Mouse (Mus musculus): ENCODE measurements around the gene Tlr13.
A peak's percentile ranks its signal among the peaks of the same experiment; 100 is the strongest.

The Tlr13 gene

GRCm38 (mm10) chrX:106142936-106143335, at the start of gene Tlr13:
Gene Tlr13 (plus strand): TSS chrX:106143204.
- no peak for DNase-seq (ENCODE audit: low spot score in 2 of 2)

GRCm38 (mm10) chrX:106105464-106105863, 37.5 kb upstream of the Tlr13 start:
- DNase-seq (ENCODE audit: low spot score in 2 of 2): peak; percentile 24 to 33

- no peak for DNase-seq (ENCODE audit: low spot score in 2 of 2)
Measured at GRCm38 (mm10) chrX:106113881-106114280, 29.1 kb upstream of the Tlr13 start.

GRCm38 (mm10) chrX:106114674-106115073, 28.3 kb upstream of the Tlr13 start:
- DNase-seq (ENCODE audit: low spot score in 2 of 2): no peak

- DNase-seq (ENCODE audit: low spot score in 2 of 2): no peak
Measured at GRCm38 (mm10) chrX:106122823-106123222, 20.2 kb upstream of the Tlr13 start.

GRCm38 (mm10) chrX:106128283-106128682, 14.7 kb upstream of the Tlr13 start:
- no peak for DNase-seq (ENCODE audit: low spot score in 2 of 2)

- DNase-seq (ENCODE audit: low spot score in 2 of 2): no peak
Measured at GRCm38 (mm10) chrX:106129877-106130276, 13.1 kb upstream of the Tlr13 start.

- DNase-seq (ENCODE audit: low spot score in 2 of 2): no peak
Measured at GRCm38 (mm10) chrX:106134916-106135315, 8.1 kb upstream of the Tlr13 start.

GRCm38 (mm10) chrX:106135484-106135883, 7.5 kb upstream of the Tlr13 start:
- no peak for DNase-seq (ENCODE audit: low spot score in 2 of 2)

- DNase-seq (ENCODE audit: low spot score in 2 of 2): no peak
Measured at GRCm38 (mm10) chrX:106135916-106136575, 7.0 kb upstream of the Tlr13 start.

GRCm38 (mm10) chrX:106139309-106140070, 3.5 kb upstream of the Tlr13 start:
- DNase-seq (ENCODE audit: low spot score in 2 of 2): peak; percentile 22 to 25

- no peak for DNase-seq (ENCODE audit: low spot score in 2 of 2)
Measured at GRCm38 (mm10) chrX:106148185-106148584, 5.2 kb downstream of the Tlr13 start.

GRCm38 (mm10) chrX:106149460-106149859, 6.5 kb downstream of the Tlr13 start:
- no peak for DNase-seq (ENCODE audit: low spot score in 2 of 2)

- DNase-seq (ENCODE audit: low spot score in 2 of 2): no peak
Measured at GRCm38 (mm10) chrX:106154180-106154586, 11.2 kb downstream of the Tlr13 start.

GRCm38 (mm10) chrX:106155892-106156291, 12.9 kb downstream of the Tlr13 start:
- DNase-seq (ENCODE audit: low spot score in 2 of 2): no peak

GRCm38 (mm10) chrX:106163995-106164394, 21.0 kb downstream of the Tlr13 start:
- no peak for DNase-seq (ENCODE audit: low spot score in 2 of 2)

GRCm38 (mm10) chrX:106164555-106164954, 21.6 kb downstream of the Tlr13 start:
- DNase-seq (ENCODE audit: low spot score in 2 of 2): no peak

GRCm38 (mm10) chrX:106165089-106165488, 22.1 kb downstream of the Tlr13 start:
- no peak for DNase-seq (ENCODE audit: low spot score in 2 of 2)

- peak; percentile 75 to 86 for DNase-seq (ENCODE audit: low spot score in 2 of 2)
Measured at GRCm38 (mm10) chrX:106171106-106171852, 28.3 kb downstream of the Tlr13 start.

GRCm38 (mm10) chrX:106171853-106172154, 28.8 kb downstream of the Tlr13 start:
- DNase-seq (ENCODE audit: low spot score in 2 of 2): no peak

GRCm38 (mm10) chrX:106176331-106176730, 33.3 kb downstream of the Tlr13 start:
- DNase-seq (ENCODE audit: low spot score in 2 of 2): no peak

GRCm38 (mm10) chrX:106184279-106184678, 41.3 kb downstream of the Tlr13 start:
- no peak for DNase-seq (ENCODE audit: low spot score in 2 of 2)

GRCm38 (mm10) chrX:106185706-106186105, 42.7 kb downstream of the Tlr13 start:
- no peak for DNase-seq (ENCODE audit: low spot score in 2 of 2)
